Mouse (Mus musculus) ES-Bruce4 (cell line): ENCODE results near the gene Tex21. TPM values are rescaled to one million over a fixed set of nuclear protein-coding genes. Genes with fewer than 3 reads are reported as not detected.
A peak's percentile ranks its signal among the peaks of the same experiment; 100 is the strongest.

ENCODE experiments used
- H3K27ac ChIP-seq: 2 replicates; pipeline ENCODE4 v1.5.1; 2012; ENCODE audit warnings: low read length, inconsistent platforms; ENCODE audit not compliant: insufficient read depth
- H3K27me3 ChIP-seq: 2 replicates; pipeline ENCODE4 v1.6.1; 2012; ENCODE audit warnings: mild to moderate bottlenecking, low read length, inconsistent platforms; ENCODE audit not compliant: control insufficient read depth, poor library complexity, insufficient read depth, severe bottlenecking
- H3K36me3 ChIP-seq: 2 replicates; pipeline ENCODE4 v1.6.1; 2012; ENCODE audit warnings: inconsistent platforms, mild to moderate bottlenecking, low read length, moderate library complexity; ENCODE audit not compliant: control insufficient read depth, poor library complexity, insufficient read depth, severe bottlenecking
- H3K4me1 ChIP-seq: one replicate; pipeline ENCODE4 v1.8.1; 2011; ENCODE audit warnings: low read length; ENCODE audit not compliant: control insufficient read depth, insufficient read depth
- H3K4me3 ChIP-seq: 2 replicates; pipeline ENCODE4 v1.5.1; 2011; ENCODE audit warnings: low read depth, mild to moderate bottlenecking, low read length
- H3K9ac ChIP-seq: 2 replicates; pipeline ENCODE4 v1.6.1; 2012; ENCODE audit warnings: low read depth, mild to moderate bottlenecking, inconsistent platforms; ENCODE audit not compliant: poor library complexity, severe bottlenecking
- H3K9me3 ChIP-seq: replicated peaks from 2 replicates; pipeline ENCODE4 v1.6.1; 2012; ENCODE audit warnings: mild to moderate bottlenecking, low read length, inconsistent platforms; ENCODE audit not compliant: control insufficient read depth, poor library complexity, insufficient read depth, severe bottlenecking
- CTCF ChIP-seq: IDR thresholded peaks from one replicate; pipeline ENCODE4 v1.8.1; 2011; ENCODE audit warnings: low read depth, low read length
- EP300 ChIP-seq: IDR thresholded peaks from 2 replicates; pipeline ENCODE4 v1.6.1; 2011; ENCODE audit warnings: low read depth, low read length; ENCODE audit not compliant: insufficient read depth
- POLR2A ChIP-seq: IDR thresholded peaks from one replicate; pipeline ENCODE4 v1.8.1; 2011; ENCODE audit warnings: low read length; ENCODE audit not compliant: insufficient read depth
- polyA plus RNA-seq: library from polyadenylated mRNA; stranded (reverse); fragments of >200 nt; gene quantifications from 2 replicates; pipeline ENCODE4 v1.2.4, GENCODE M21; 2011; ENCODE audit warnings: low read depth; ENCODE audit not compliant: missing spikeins, insufficient read depth, insufficient read length

The Tex21 gene
- polyA plus RNA-seq, 1 experiment: 8.8 TPM

DNA sequence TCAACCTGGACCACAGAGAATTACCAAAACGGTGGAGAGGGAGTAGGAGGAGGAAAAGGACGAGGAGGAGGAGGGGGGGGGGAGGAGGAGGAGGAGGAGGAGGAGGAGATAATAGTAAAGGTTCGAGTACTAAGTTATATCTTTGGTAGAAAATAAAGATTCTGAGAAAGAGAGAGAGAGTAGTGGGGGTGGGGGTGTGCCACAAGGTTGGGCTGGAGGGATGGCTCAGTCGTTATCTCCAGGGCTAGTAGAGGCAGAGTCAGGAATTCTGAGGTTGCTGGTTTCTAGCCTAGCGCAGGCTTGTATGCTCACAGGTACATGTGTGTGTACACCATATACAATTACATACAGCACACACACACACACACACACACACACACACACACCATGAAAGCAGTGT is 4.7 kb downstream of the Tex21 start:
- Histone ChIP-seq H3K36me3 (no peaks in the 10 kb centered on the region), H3K9me3 (no peaks in the 10 kb centered on the region), H3K27me3 (no peaks in the 10 kb centered on the region), H3K9ac (no peak overlapping the region), H3K4me3 (no peak overlapping the region), H3K27ac (no peak overlapping the region), H3K4me1 (no peaks in the 10 kb centered on the region)
- TF ChIP-seq POLR2A: no peak

DNA sequence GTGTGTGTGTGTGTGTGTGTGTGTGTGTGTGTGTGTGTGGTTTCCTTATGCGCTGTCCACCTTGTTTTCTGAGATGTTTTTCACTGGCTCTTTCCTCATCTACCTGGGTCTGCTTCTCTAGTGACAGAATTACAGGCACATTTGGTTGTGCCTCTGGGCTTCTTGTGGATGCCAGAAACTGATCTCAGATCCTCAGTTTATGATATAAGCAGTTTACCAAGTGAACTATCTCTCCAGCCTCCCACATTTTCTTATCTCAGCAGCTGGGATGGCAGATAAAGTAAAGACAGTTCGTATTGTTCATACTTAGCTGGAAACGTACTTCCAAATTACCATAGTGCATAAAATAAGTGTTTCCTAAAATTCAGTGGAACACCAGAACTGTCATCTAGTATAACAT is 5.5 kb downstream of the Tex21 start:
- Histone ChIP-seq H3K4me1 (no peaks in the 10 kb centered on the region), H3K9ac (no peak overlapping the region), H3K27me3 (no peaks in the 10 kb centered on the region), H3K27ac (no peak overlapping the region), H3K36me3 (no peaks in the 10 kb centered on the region), H3K4me3 (no peak overlapping the region), H3K9me3 (no peaks in the 10 kb centered on the region)
- no peak for TF ChIP-seq CTCF
- no peak for TF ChIP-seq POLR2A
- TF ChIP-seq EP300: no peak

DNA sequence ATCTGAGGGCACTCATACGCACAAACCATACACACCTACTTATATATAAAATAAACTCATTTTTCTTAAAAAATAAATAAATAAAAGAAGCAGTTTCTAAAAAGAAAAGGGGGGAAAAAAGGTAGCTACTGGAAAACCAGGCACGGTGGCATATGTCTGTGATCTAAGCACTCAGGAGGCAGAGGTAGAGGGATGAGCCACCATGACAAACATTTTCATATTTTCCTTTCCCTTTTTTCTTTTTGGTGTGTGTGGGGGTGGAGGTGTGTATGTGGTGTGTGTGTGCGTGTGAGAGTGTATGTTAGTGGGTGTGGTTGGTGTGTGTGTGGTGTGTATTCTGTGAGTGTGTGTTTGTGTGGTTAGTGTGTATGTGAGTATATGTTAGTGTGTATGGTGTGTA is 5.9 kb downstream of the Tex21 start:
- H3K36me3 ChIP-seq: no peaks in the 10 kb centered on the region
- no peaks in the 10 kb centered on the region for H3K9me3 ChIP-seq
- no peak overlapping the region for H3K9ac ChIP-seq
- no peaks in the 10 kb centered on the region for H3K4me1 ChIP-seq
- H3K4me3 ChIP-seq: no peak overlapping the region
- H3K27ac ChIP-seq: no peak overlapping the region
- TF ChIP-seq EP300 (no peak), POLR2A (no peak), CTCF (no peak)
- H3K27me3 ChIP-seq: no peaks in the 10 kb centered on the region

DNA sequence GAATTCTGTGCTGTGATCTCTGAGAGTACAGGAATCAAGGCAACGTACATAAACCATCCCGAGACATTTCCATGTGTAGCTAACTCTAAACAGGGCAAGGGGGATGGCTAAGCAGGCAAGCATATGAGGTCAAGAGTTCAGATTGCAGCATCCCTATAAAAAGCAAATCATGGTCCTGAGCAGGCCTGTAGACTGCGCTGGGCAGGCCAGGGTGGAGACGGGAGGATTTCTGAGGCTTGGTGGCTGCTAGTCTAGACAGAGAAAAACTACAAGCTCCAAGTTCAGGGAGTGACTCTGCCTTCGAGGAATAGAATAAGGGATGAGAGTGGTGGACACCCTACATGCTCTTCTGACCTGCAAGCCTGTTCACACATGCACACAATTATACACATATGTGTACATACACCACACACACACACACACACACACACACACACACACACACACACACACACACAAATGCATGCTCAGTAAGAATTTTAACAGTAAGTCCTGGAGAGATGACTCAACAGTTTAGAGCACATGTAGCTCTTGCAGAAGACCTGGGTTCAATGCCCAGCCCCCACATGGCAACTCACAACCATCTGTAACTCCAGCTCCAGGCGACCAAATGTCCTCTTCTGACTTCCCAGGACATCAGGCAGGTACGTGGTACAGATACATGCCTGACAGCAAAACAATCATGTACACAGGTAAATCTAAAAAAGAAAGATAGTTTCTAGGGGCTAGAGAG is 6.5 kb downstream of the Tex21 start:
- H3K4me1 ChIP-seq: no peaks in the 10 kb centered on the region
- no peaks in the 10 kb centered on the region for H3K9me3 ChIP-seq
- H3K27ac ChIP-seq: 0 out of 2 replicates have a peak overlapping the region, but pooled peaks have one; percentile 25
- no peak overlapping the region for H3K9ac ChIP-seq
- no peaks in the 10 kb centered on the region for H3K36me3 ChIP-seq
- H3K27me3 ChIP-seq: no peaks in the 10 kb centered on the region
- H3K4me3 ChIP-seq: no peak overlapping the region
- no peak for TF ChIP-seq CTCF
- no peak for TF ChIP-seq EP300
- no peak for TF ChIP-seq POLR2A

DNA sequence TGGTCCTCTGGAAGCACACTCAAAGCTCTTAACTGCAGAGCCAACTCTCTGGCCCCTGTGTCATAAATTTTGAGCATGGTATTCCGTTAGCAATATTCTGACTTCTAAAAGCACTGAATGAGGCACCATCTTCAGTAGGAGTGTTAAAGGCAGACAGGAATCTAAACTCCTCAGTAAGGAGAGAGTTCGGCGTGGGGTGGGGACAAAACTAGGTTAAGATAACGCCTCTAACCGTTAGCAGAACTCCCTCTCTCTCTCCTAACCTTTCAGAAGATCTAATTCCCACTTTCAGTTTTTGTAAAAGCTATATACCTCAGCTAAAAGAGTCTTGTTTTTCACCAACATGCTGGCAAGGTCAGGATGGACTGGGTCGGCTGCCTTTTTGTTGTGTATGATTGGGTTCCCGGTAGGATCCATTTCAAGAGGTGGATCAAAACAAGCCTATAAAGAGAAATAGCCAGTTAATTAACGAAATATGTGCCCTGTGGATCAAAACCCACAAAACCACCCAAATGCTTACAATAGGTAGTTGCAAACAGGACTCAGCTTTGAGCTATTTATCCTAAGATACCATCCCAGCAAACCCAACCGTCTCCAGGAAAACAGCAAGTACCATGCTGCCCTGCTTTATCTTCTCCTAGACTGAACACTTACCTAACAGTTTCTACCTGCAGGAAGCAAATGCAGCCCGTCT is 7.3 kb downstream of the Tex21 start:
- H3K9ac ChIP-seq: no peak overlapping the region
- H3K4me1 ChIP-seq: no peaks in the 10 kb centered on the region
- no peaks in the 10 kb centered on the region for H3K9me3 ChIP-seq
- no peaks in the 10 kb centered on the region for H3K27me3 ChIP-seq
- no peak for TF ChIP-seq POLR2A
- TF ChIP-seq EP300: no peak
- TF ChIP-seq CTCF: no peak
- H3K36me3 ChIP-seq: no peaks in the 10 kb centered on the region
- 0 out of 2 replicates have a peak overlapping the region, but pooled peaks have one; percentile 25 for H3K27ac ChIP-seq
- no peak overlapping the region for H3K4me3 ChIP-seq

DNA sequence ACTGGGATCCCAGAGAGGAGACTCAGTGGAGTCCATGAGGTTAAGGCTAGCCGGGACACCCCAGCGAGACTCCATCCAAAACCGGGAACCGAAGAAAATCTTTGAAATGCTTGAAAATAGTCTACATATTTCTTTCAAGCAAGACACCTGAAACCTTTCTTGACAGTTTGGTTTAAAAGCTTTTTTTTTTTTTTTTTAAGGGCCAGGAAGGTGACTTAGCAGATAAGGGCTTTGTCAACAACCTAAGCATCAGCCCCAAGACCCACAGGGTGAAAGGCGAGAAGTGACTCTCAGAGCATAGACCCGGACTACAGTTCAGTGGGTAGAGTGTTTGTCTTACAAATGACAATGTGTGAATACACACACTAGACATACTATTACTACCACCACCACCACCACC is 11.3 kb downstream of the Tex21 start:
- H3K9ac ChIP-seq: no peak overlapping the region
- TF ChIP-seq POLR2A: no peak
- TF ChIP-seq CTCF: no peak
- TF ChIP-seq EP300: no peak
- no peaks in the 10 kb centered on the region for H3K27me3 ChIP-seq
- H3K27ac ChIP-seq: no peak overlapping the region
- H3K36me3 ChIP-seq: peaks cover 5% of the 10 kb centered on the region; the same call in 1 of the 2 replicates
- H3K4me1 ChIP-seq: peaks cover 3% of the 10 kb centered on the region
- H3K4me3 ChIP-seq: no peak overlapping the region
- no peaks in the 10 kb centered on the region for H3K9me3 ChIP-seq
